Mouse (Mus musculus): Measurements from ENCODE around the gene Ankrd39. TPM values are rescaled to one million over a fixed set of nuclear protein-coding genes. Genes with fewer than 3 reads are reported as not detected.

Ankrd39 gene
- total RNA-seq (2021) = 10 to 100 TPM; 11.1 to 13.0 TPM

DNA sequence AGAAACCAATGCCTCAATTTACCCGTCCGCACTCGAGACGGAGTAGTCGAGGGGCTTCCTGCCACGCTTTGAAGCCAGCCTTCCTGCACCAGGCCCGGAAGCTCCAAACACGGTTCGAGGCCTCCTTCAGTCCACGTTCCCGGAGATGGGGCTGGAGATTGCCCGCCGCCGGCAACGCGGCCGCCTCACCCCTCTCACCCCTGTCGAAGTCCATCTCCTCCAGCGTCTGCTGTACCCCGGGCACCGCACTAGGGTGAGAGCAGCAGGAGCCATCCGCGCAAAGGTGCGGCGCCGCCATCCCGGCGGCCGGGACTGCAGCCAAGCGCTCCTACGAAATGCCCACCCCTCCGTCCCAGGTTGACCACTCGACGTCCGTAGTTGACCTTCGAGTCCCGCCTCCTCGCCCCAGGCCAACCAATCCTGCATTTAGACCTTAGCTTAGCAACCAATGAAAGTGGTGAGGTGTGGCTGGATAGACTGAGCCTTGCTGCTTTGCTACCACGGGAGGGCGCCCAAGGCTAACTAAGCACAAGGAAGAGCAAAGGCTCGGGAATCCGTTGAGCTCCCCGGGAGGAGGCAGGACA, at the start of gene Ankrd39:
Gene Ankrd39 (minus strand): TSS at position 558 of the 584 bp plus-strand sequence.
- DNase-seq (ENCODE audit: low spot score in 2 of 2) = peak; percentile 97 to 99
- intact Hi-C loops (cut with DNase I) = loop anchor here (1.0 kb wide), 3 partner anchors 88 to 137 kb away; no protein-coding TSS in a partner anchor

- DNase-seq (ENCODE audit: low spot score in 2 of 2) = peak in 1 of 2 experiments; percentile 52
Measured at GRCm38 (mm10) chr1:36596114-36596513, 48.9 kb upstream of the Ankrd39 start.

DNA sequence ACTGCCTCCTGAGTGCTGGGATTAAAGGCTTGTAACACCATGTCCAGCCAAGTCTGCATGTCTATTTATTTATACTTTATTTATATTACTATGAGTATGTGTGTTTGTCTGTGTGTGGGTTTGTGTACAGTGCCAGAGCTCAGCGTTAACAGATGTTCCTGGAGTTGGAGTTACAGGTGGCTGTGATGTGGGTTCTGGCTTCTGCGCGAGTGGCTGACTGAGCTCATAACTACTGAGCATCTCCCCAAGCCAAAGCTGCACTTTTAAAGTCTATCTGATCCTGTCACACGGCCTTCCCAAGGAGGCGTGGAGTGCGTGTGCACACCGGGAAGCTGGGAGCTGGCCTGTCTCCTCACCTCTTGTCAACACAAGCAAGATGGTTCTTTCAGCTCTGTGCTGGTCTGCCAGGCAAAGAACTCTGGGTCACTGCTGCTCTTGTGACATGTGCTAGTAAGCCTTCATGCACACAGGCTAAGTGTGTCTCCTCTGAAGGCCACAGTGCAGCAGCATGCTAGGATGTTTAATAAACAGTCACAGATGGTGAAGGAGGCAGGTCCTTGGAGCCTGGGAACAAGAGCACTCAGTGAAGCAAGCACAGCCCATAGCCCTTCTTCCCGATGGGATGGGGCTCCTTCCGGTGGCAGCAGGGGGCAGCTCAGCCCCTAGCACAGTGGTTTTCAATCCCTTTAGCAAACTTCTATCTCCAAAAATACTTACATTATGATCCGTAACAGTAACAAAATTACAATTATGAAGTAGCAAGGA, 48.1 kb upstream of the Ankrd39 start:
- no peak for DNase-seq (ENCODE audit: low spot score in 2 of 2)

More at GRCm38 (mm10) chr1:36596114-36596513, 48.9 kb upstream of the Ankrd39 start:
- intact Hi-C loops (cut with DNase I) = no loop called here

DNA sequence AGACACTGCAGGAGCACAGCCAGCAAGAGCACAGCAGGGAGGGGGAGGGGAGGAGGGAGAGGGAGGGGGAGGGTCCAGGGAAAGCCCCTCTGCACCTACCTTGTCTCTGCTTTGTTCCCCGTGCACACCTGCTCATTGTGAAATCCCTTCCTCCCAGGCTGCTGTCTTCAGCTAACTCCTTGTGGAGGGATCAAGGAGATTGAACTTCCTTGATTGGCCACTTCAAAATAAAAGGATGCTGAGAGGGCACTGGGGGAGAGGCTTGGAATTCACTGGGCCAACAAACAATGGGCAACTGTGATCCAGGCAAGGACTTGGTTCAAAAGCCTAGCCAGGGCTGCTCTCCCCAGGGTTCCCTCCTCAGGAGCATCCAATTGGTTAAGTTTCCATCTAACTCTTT, 45.9 kb upstream of the Ankrd39 start:
- intact Hi-C loops (cut with DNase I) = loop anchor here (5.0 kb wide), 1 partner anchor 44 kb away; no protein-coding TSS in a partner anchor
- no peak for DNase-seq (ENCODE audit: low spot score in 2 of 2)

More for the DNA sequence above, 48.1 kb upstream of the Ankrd39 start:
- intact Hi-C loops (cut with DNase I) = no loop called here

DNA sequence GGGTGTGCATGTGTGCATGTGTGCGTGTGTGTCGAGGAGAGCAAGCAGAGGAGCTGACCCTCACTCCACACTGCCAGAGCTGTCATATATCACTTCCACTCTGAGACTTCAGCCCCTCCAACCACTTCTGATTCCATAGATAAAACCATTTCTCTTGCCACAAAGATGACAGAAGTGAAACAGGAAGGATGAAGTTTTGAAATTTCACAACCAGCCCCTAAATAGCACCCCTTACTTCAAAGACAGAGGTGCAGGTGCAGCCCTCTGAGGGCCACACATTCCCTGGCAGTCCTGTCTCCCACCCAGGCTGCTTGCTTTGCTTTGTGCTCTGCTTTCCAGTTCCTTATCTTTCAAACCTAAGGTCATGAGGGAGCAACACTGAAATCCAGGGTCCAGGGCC, 44.2 kb upstream of the Ankrd39 start:
- intact Hi-C loops (cut with DNase I) = loop anchor here (5.0 kb wide), 1 partner anchor 46 kb away; no protein-coding TSS in a partner anchor
- no peak for DNase-seq (ENCODE audit: low spot score in 2 of 2)

DNA sequence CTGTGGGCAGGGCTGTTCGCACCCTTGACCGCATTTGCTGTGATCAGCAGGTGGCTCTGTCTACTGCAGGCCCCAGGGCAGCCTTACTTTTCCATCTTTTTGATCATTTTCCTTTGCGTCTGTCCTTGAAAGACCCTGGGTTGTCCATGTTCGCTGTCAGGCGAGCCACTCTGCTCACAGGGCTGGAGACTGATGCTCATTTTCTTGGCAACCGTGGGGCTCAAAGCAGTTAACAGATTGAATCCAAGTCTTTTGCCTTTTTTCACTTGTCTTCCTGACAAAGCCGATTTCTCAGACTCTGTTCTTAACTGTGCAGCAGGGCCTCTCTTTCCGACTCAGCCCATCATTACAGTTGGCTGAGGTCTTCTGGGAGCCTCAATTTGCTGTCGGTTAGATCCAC, 43.4 kb upstream of the Ankrd39 start:
- no peak for DNase-seq (ENCODE audit: low spot score in 2 of 2)
- intact Hi-C loops (cut with DNase I) = loop anchor here (5.0 kb wide), 1 partner anchor 47 kb away; no protein-coding TSS in a partner anchor

- no peak for DNase-seq (ENCODE audit: low spot score in 2 of 2)
Measured at GRCm38 (mm10) chr1:36589486-36589885, 42.2 kb upstream of the Ankrd39 start.

GRCm38 (mm10) chr1:36588476-36589450, 41.5 kb upstream of the Ankrd39 start:
- no peak for DNase-seq (ENCODE audit: low spot score in 2 of 2)
- intact Hi-C loops (cut with DNase I) = no loop called here

More at GRCm38 (mm10) chr1:36589486-36589885, 42.2 kb upstream of the Ankrd39 start:
- intact Hi-C loops (cut with DNase I) = no loop called here

DNA sequence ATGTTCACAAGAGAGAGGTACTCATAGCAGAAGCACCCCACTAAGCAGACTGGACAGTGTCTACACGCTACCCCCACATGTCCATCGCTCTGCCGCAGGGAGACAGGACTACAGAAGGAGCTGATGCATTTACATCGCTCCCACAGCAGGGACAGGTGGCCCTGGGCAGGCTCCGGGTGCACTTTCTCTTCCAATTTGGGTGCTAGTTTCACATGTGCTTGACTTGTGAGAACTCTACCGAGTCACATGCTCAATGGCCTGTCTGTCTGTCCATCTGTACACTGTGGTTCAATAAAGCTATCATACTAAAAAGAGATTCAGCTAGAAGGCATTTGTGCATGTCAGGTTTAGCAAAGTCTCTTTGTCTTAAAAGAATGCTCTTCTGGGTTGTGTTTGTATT, 40.6 kb upstream of the Ankrd39 start:
- no peak for DNase-seq (ENCODE audit: low spot score in 2 of 2)
- intact Hi-C loops (cut with DNase I) = no loop called here

GRCm38 (mm10) chr1:36586288-36586687, 39.0 kb upstream of the Ankrd39 start:
- no peak for DNase-seq (ENCODE audit: low spot score in 2 of 2)
- intact Hi-C loops (cut with DNase I) = no loop called here

DNA sequence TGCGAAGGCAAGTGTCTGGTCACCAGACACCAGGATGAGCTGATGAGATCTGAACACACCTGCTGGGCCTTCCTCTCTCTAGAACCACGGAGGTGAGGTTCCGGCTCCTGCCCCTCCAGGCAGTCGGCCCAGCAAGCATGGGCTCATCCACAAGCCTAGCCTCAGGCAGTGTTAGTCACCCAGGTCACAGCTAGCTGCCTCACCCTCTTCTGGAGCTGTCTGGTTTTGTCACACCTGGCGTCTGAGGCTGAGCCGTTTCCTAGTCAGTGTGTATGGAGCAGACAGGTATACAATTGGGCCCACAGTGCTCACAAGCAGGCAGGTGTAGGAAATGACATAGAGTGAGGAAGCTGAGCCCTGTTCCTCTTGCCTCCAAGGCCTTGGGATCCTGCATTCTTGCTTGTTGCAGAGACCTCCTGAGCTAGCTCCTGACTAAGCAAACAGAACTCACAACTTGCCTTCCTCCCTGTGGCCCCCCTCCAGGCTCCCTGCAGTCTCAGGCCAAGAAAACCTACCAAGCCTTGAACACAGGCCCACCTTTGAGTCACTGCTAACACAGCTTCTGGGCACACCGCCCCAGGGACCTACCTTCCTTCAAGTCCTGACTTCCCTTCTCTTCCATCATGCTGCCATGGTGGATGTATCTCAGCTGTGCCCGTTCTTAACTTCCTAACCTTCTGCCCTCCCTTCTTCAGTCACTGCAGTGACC, 36.3 kb upstream of the Ankrd39 start:
- intact Hi-C loops (cut with DNase I) = no loop called here

DNA sequence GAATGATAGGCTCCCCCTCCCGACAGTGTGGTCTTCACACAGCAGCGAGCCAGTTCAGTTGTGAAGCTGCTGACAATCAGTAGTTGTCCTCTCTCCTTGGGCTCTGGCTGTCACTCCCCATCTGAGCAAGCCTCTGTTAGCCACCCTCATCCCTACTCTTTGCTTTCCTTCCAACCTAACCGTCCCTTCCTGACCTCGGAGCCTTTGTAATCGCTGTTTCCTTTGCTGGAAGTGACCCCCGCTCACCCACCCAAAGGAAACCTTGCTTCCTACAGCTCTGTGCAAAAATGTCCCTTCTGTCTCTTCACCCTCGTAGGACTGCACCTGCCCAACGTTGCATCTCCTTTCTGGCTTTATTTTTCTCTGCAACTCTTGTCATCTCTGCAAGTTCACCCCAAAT, 35.0 kb upstream of the Ankrd39 start:
- intact Hi-C loops (cut with DNase I) = no loop called here
- DNase-seq (ENCODE audit: low spot score in 2 of 2) = no peak

More for the DNA sequence above, 36.3 kb upstream of the Ankrd39 start:
- no peak for DNase-seq (ENCODE audit: low spot score in 2 of 2)

GRCm38 (mm10) chr1:36581260-36581659, 34.0 kb upstream of the Ankrd39 start:
- intact Hi-C loops (cut with DNase I) = no loop called here
- DNase-seq (ENCODE audit: low spot score in 2 of 2) = peak in 1 of 2 experiments; percentile 28

- peak; percentile 47 to 62 for DNase-seq (ENCODE audit: low spot score in 2 of 2)
- intact Hi-C loops (cut with DNase I) = no loop called here
Measured at GRCm38 (mm10) chr1:36580384-36581207, 33.4 kb upstream of the Ankrd39 start.

GRCm38 (mm10) chr1:36579974-36580383, 32.7 kb upstream of the Ankrd39 start:
- intact Hi-C loops (cut with DNase I) = no loop called here
- DNase-seq (ENCODE audit: low spot score in 2 of 2) = no peak

DNA sequence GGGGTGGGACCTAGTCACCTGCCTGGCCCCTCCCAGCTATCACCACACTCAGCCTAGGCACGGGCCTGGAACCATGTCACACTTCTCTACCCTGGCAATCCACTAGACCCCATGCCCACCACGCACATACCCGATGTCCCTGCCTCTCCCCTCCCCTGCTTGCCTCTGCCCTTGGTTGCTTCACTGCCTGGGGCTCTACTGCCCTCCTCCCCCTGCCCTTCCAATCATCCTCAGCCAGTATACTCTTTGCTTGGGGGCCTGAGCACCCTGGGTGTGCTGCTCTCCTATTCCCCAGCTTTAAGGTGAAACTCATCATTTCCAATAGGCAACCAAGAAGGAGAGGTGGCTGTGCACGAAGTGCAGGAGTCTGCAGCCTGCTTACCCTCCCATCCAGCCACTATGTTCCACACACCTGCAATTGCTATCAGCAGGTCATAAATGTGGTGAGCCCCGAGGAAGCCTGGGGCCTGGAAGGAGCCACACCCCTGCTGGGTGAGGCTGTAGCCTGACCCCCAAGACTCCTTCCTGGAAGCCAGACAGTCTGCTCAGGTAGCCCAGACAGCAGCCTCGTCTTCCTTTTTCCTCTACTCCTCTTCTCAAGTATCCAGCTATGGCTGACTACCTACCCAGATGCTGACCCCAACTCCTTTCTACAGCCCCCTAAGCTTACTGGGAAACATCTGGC, 29.9 kb upstream of the Ankrd39 start:
- intact Hi-C loops (cut with DNase I) = no loop called here
- no peak for DNase-seq (ENCODE audit: low spot score in 2 of 2)

- intact Hi-C loops (cut with DNase I) = no loop called here
- DNase-seq (ENCODE audit: low spot score in 2 of 2) = no peak
Measured at GRCm38 (mm10) chr1:36575347-36575746, 28.1 kb upstream of the Ankrd39 start.

All from left cerebral cortex, postnatal 25 days (tissue).